In genomic region chr14:23244446-23244845, GRCm38 (mm10) we compare ENCODE assay signal across 19 mouse cellular contexts.
A peak's percentile ranks its signal among the peaks of the same experiment; 100 is the strongest.
DNase-seq lines count a peak whose midpoint lies in the region; ATAC-seq lines count a peak whose summit lies in the region.
"Had no signal": no experiment of that assay in that cellular context is flagged by ENCODE, and none has a peak within 500 bp of the region (broad histone marks: within the 10 kb centered on the region; RNA-seq: fewer than 3 reads in every experiment).

No protein-coding gene starts in this region.

- H3K4me2 ChIP-seq in heart, embryonic 15.5 days: peak overlapping the region; percentile 17; the same call in 1 of the 2 replicates
- H3K4me2 ChIP-seq: embryonic facial prominence, embryonic 13.5 days; hindbrain, embryonic 14.5 days; limb, embryonic 15.5 days had no signal

- intact Hi-C loops in heart, postnatal 36 days (cut with DNase I): no loop called here
- intact Hi-C loops in left cerebral cortex, postnatal 36 days (cut with DNase I): no loop called here

- no peaks in the 10 kb centered on the region for H3K36me3 ChIP-seq in heart, embryonic 15.5 days
- no peaks in the 10 kb centered on the region for H3K36me3 ChIP-seq in limb, embryonic 10.5 days
- H3K36me3 ChIP-seq: embryonic facial prominence, embryonic 13.5 days; forebrain, embryonic 10.5 days; limb, embryonic 15.5 days had no signal

- no peak for ATAC-seq in heart, embryonic 15.5 days (replicated peaks; ENCODE audit: insufficient number of reproducible peaks, insufficient read depth, low FRiP score, low read depth)
- ATAC-seq: midbrain, embryonic 16.5 days had no signal

- peak; percentile 14 for DNase-seq in embryo, embryonic 10 days (ENCODE audit: low spot score)
- no peak for DNase-seq in embryo, embryonic 11 days
- DNase-seq in heart, postnatal 36 days: no peak
- DNase-seq in embryo, embryonic 10.5 days (ENCODE audit: low spot score): peak; percentile 24
- DNase-seq in limb, embryonic 10.5 days (ENCODE audit: low spot score): peak; percentile 64
- DNase-seq in left cerebral cortex, postnatal 36 days (ENCODE audit: low spot score in 2 of 2): no peak
- no peak for DNase-seq in thymus, postnatal 10 days (ENCODE audit: low spot score in 2 of 2)
- DNase-seq: adrenal gland, postnatal 36 days; cerebellum, adult 9-11 months; lung, adult 18-20 months; thymus, postnatal 36 days had no signal

- no peak overlapping the region for H3K4me3 ChIP-seq in heart, embryonic 15.5 days
- H3K4me3 ChIP-seq in limb, embryonic 10.5 days: no peak overlapping the region
- H3K4me3 ChIP-seq: embryonic facial prominence, embryonic 13.5 days; forebrain, embryonic 10.5 days; limb, embryonic 15.5 days had no signal

- H3K9ac ChIP-seq in heart, embryonic 15.5 days: no peak overlapping the region
- H3K9ac ChIP-seq: embryonic facial prominence, embryonic 13.5 days; hindbrain, embryonic 14.5 days; limb, embryonic 15.5 days had no signal

- no peaks in the 10 kb centered on the region for H3K9me3 ChIP-seq in heart, embryonic 15.5 days (replicated peaks)
- H3K9me3 ChIP-seq in limb, embryonic 10.5 days (replicated peaks): no peaks in the 10 kb centered on the region
- H3K9me3 ChIP-seq: embryonic facial prominence, embryonic 13.5 days; forebrain, embryonic 10.5 days; limb, embryonic 15.5 days had no signal

- H3K27ac ChIP-seq in heart, embryonic 15.5 days: peak overlapping the region; percentile 89
- 0 out of 2 replicates have a peak overlapping the region, but pooled peaks have one; percentile 28 for H3K27ac ChIP-seq in limb, embryonic 10.5 days
- H3K27ac ChIP-seq: embryonic facial prominence, embryonic 13.5 days; forebrain, embryonic 10.5 days; hindbrain, embryonic 14.5 days; limb, embryonic 15.5 days; stomach, postnatal 0 days had no signal

- 68% methylated on average over 5 of the region's 5 CpGs for WGBS in heart, embryonic 15.5 days
- 35% methylated on average over 5 of the region's 5 CpGs for WGBS in limb, embryonic 10.5 days

- peaks cover 4% of the 10 kb centered on the region; the same call in 1 of the 2 replicates for H3K4me1 ChIP-seq in heart, embryonic 15.5 days (replicated peaks)
- peaks cover 16% of the 10 kb centered on the region for H3K4me1 ChIP-seq in limb, embryonic 10.5 days
- H3K4me1 ChIP-seq: embryonic facial prominence, embryonic 13.5 days; forebrain, embryonic 10.5 days had no signal

- H3K27me3 ChIP-seq in heart, embryonic 15.5 days: no peaks in the 10 kb centered on the region
- H3K27me3 ChIP-seq in limb, embryonic 10.5 days (ENCODE audit: low read depth, poor library complexity, severe bottlenecking): peaks cover 18% of the 10 kb centered on the region
- H3K27me3 ChIP-seq: CH12.LX; embryonic facial prominence, embryonic 13.5 days; limb, embryonic 15.5 days had no signal

Comparison
In these comparisons a context has a peak if more than half of its experiments do, and no peak if none do; other contexts are left out.
1. DNase-seq: peak in embryo, embryonic 10 days (single experiment), embryo, embryonic 10.5 days (single experiment) and limb, embryonic 10.5 days (single experiment); none in embryo, embryonic 11 days (single experiment), heart, postnatal 36 days (0 of 2), left cerebral cortex, postnatal 36 days (0 of 2) and thymus, postnatal 10 days (0 of 2).